Mouse (Mus musculus) layer of hippocampus, postnatal 10 days (tissue): ENCODE measurements around the gene Dtl. TPM values are rescaled to one million over a fixed set of nuclear protein-coding genes. Genes with fewer than 3 reads are reported as not detected.
A peak's percentile ranks its signal among the peaks of the same experiment; 100 is the strongest.

Source experiments
- DNase-seq, 2 experiments: peaks; one replicate each; pipeline ENCODE4 v3.0.0; 2021; ENCODE audit warnings: low spot score in 2 of 2
- total RNA-seq, 2 experiments: library from RNA; stranded (reverse); gene quantifications; 2 replicates each; pipeline ENCODE4 v1.2.3; 2021

Gene Dtl
- total RNA-seq, 2 experiments from 2014 or later = 2.1 to 3.0 TPM

DNA sequence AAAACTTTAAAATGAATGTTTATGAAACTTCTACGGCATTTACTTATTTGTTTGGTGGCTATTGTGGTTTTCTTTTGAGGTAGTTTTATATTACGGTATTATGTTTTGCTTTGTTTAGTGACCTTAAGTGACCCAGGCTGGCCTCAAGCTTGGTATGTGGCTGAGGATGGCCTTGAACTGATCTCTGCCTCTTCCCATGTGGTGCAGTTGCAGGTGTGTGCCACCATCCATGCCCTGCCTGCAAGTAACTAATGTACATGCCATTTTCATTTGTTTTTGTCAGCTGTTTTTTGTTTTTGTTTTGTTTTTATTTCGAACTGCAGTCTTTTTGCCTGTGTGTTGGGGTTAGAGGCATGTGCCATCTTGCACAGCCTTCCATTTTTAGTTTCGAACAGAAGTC is 6.3 kb upstream of the Dtl start:
- DNase-seq = no peak

DNA sequence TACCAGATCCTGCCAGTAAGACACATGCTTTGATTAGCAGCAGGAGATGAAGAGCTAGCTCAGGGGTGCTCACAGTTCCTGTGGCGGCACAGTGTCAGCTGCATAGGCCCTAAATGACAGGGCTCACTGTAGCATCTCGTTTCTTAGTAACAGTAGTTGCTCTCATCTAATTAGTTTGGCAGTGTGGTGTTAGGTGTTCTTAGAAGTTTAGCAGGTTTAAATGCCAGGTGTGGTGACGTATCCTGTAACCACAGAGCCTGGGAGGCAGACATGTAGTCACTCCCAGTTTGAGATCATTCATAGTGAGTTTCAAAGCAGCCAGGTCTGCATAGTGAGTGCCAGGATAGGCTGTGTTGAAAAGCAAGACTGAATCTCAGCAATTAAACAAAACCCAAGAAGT is 4.2 kb upstream of the Dtl start:
- DNase-seq = no peak

DNA sequence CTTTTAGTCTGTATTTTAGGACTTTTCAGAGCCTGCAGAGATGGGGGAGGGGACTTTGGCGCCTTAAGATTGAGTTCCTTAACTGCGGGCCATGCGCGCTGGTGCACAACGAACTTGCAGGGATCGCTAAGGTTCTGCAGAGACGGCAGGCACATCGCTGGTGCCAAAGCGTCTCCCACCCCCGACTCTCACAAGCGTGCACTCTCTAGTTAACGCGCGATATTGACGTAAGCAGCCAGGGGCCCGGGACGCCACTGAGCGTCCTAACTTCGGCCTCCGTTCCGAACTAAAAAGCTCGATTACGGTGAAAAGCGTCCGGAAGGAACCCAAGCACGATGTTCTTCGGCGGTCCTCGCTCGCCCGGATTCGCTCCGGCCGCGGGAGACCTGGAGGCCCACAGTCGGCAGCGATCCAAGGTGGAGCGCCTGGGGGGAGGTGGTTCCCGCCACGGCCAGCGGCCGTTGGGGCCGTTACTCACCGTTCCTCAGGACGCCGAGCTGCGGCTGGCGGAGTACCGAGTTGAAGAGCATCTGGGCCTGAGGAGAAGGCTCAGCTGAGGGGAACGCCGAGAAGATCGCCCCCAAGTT is 380 bp downstream of the Dtl start:
- no peak for DNase-seq

DNA sequence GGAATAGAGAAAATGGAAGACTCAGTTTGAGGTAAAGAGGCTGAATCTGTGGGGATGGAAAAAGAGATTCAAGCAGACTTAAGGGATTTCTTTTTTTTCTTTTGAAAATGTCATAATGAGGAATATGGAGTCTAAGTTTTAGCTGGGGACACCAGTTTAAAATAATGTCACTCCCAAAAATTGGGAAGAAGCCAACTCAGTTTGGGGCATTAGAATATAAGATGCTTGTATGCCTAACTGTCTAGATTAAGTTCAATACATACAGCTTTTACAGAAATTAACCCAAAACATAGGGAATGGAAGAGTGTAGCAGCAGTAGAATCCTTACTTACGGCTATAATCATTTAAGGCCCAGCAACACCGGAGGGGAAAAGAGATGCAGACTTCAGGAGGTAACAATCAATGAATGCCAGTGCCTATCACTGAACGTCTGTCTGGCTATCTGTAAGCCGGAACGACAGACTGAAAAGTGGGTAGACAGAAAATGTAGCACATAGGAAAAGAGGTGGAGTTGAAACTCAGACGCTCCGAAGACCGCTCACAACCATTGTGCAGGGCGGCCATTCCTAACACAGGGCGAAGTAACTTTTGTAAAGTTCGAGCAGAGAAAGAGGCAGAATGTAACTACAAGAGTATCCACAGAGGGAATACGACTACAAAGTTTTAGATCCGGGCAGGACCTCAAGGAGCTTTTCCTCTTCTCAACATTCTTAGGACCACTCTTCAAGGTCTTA is 1.3 kb downstream of the Dtl start:
- DNase-seq = no peak

DNA sequence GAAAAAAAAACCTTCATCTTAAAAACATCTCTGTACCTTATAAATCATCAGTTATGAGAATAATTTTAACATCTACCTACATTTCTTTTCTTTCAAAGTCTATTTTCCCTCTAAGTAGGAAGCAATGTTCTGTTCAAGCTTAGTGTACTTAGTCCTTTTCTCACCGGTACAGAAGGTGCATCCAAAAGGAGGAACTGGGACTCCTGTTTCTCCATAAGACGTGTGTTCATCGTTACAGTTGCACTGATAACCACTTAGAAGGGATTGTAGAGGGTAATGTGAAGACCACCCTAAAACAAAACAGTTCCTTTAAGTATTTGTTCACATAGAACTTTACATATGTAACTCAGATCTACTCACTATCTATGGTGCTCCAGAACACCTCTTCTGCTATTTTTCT is 4.9 kb downstream of the Dtl start:
- DNase-seq = no peak

DNA sequence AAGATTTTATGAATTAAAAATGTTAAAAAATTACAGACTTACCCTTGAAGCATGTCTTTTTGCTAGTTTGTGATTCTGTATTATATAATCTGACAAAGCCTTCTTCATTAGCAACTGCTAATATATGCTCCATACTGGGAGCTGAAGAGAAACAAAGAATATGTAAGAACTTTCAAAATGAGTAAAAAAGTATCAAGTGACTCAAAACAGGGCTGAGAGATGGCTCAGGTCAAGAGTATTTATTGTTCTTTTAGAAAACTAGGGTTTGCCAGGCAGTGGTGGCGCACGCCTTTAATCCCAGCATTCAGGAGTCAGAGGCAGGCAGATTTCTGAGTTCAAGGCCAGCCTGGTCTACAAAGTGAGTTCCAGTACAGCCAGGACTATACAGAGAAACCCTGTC is 5.7 kb downstream of the Dtl start:
- no peak for DNase-seq

DNA sequence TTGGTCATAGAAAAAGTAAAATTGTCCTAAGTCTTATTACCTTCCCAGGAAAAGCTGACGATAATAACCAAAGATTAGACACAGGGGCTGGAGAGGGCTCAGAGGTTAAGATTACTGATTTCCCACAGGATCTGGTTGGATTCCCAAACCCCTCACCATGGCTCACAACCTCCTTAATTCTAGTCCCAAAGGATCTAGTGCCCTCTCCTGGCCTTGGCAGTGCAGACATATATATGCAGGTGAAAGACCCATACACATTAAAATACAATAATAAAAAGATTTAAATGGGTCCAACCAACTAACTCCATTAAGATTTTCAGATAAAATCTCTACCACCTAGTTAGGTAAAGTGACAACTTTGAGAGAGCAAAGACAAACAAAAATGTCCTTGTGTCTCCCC is 7.5 kb downstream of the Dtl start:
- no peak for DNase-seq

DNA sequence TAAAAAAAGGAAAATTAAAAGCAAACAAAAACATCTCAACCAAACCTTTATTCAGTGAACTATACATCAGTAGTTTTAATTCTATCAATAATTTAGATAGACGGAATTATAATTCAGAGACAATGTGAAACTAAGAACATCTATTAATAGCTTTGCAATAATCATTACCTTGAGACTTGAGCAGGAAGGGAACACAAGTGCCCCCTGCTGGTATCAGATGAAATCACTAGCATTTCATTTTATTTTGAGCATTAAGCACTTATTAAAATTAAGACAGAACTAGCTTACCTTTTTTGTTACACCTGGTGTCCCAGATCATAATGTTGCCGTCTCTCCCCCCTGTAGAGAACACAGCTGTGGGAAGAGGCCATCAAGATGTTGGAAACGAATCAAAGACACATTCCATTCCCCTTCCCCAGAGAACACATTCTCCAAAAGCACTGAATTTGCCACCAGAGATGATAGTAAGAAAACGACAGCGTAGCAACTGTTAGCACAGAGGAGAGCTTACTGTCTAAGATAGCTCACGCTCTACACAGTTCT is 12.4 kb downstream of the Dtl start:
- peak; percentile 22 to 44 for DNase-seq

DNA sequence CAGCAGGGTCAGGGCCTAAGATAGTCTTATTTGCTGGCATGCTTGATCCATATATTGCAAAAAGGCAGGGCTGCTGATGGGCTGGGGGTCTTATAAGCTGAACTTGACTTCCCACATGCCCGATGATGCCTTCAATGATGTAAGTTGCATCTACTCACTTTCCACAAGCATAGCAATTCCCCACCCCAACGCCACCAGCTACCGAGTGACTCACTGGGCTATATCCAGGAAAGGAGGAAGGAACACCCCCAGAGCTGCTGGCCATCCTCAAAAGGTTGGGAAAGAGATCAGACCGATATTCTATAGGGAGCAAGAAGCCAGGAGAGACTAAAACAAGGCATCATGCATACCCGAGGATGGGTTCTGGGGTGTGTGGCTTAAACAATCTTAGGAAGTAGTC is 15.6 kb downstream of the Dtl start:
- no peak for DNase-seq

DNA sequence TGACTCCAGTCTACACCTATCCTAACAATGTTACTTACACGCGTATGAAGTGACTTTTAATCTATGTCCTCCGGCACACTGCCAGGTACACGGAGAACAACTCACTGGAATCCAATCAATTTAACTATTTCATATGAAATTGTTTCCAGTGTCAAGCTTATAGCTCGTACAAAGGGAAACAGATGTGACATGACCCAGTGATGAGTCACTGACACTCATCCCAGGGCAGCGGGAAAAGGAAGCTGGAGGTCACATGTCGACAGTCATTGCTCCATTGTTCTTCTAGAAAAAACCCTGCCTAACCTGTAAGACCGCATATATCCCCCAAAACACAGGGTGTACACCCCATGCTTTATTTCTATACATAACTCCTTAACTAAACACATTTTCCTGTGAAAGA is 18.2 kb downstream of the Dtl start:
- no peak for DNase-seq

DNA sequence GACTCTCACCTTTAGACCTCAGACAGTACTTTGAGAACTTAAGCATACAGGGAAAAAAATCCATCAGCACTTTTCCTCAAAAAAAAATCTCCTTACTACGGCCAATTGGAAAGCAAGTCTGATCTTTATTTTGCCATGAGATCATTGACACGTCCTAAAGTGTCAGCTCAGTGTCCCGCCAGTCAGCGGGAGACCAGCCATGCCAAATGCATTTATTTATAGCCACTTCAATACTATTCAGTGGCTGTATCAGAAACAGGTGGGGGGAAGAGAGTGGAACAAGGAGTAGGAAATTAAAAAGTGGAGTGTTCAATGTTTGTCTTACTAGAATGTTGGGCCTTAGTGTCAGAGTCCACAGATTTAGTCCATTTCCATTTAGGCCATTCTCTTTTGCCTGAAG is 24.6 kb downstream of the Dtl start:
- DNase-seq = no peak

DNA sequence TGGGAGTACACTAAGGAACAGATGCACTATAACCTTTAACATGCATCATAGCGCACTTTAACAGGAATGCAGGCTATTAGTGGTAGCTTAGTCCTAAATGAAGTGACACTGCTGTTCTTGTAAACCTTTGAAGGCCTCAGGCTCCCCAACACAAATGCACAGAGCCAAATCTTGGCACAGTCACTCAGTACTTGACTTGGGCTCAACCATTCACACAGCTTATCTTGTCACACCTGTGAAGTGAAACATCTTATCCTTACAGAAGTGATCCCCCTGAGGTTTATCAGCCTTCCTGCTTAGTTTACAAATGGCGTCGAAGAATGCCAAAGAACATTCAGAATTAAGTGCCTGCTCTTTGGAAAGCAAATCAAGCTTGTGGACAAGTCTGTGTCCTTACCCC is 31.6 kb downstream of the Dtl start:
- no peak for DNase-seq

DNA sequence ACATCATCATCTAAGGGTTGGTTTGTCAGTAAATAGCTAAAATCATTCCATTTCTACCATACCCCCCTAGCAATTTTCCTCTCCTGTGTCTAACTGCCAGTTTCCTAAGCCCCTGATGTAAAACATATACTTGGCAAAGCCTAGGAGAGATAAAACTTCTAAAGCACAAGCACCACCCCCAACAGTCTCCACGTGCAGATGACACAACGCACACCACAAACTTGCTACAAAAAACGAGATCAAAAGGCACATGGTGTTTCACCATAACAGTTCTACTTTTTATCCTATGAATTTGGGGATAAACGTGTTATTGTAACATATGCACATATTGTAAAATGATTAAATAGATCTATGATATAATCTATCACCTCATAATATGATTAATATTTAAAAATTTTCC is 33.7 kb downstream of the Dtl start:
- DNase-seq = no peak

DNA sequence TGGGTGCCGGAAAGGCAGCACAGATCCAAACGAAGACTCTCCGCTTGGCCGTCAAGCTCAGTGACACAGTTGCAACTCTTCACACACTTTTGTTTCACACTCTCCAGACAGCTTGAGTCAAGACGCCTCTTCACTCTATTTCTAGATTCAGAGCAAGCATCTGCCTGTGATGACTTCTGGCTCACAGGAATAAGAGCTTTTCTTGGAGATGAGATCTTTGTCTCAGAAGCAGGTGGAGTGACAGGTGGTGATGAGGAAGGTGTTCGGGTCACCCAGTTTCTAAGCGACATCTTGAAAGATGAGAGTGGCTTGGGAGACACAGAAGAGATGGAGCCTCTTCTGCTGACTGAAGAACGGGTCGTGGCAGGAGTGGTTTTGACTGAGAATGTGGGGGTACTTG is 34.3 kb downstream of the Dtl start:
- DNase-seq = no peak

DNA sequence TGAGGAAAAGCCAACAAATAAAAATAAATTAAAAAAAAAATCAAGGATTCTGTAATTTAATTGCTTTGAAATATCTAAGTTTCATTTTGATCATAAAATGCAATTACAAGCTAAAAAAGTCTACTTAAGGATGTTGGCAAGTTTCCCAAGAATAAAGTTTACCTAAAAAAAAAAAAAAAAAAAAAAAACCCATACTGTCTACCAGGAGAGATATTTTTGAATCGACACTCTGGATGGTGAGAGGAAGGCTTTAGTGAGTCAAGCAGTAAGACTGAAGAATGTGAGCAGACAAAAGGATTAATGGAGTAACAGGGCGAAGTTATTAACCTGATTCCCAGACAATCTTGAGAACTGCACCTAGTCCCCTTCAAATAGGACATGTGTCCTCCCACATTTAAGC is 35.0 kb downstream of the Dtl start:
- DNase-seq = no peak

DNA sequence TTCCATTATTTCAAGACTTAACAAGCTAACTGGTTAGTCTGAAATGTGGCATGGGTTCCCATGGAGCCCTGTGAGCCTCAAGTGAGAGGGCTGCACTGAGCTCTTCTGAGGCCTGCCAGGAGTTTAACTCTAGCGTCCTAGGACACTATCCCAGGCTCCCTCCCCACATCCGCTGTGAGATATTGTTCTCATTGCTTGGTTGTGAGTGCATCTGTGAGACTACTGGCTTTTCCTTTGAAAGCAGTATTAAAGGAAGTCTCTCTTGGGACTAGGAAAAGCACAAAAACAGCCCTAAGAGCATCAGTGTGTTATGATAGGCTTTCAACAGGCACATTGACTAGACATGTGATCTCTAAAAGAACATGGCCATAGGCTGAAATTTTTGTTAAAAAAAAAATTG is 40.4 kb downstream of the Dtl start:
- no peak for DNase-seq

DNA sequence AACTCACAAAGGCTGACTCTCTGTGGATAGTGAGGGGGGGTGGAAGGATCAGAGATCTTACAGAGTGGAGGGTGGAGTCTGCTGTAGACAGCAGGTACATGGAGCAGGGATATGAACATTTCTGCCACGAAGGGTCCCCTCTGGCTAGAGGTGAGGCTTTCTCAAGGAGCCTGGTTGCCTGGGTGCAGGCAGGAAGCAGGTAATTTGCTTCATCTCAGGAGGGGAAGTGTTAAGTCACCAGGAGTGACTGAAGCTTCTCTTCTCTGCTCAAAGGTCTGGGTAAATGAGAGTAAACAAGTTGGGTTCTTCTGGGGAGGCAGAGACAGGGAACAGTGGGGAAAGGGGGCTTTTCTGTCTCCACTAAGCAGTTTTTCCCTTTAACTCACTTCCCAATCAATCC is 44.3 kb downstream of the Dtl start:
- no peak for DNase-seq

DNA sequence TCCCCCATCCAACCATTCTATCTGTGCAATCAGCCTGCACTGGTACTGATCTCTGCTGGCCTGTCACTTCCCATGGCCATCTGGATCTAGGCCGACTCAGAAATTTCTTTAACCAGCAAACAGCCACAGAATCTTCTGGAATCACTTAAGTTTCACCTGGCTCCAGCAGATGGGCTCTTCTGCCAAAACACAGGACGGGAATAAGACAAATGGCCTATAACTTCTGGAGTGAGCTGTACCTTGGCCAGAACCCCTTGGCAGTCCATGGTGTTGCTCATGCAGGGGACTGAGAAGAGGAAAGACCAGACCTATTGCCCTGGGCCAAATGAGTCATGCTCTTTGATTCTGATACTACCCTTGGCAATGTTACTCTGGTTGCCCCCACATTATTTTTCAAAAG is 45.9 kb downstream of the Dtl start:
- DNase-seq = no peak

DNA sequence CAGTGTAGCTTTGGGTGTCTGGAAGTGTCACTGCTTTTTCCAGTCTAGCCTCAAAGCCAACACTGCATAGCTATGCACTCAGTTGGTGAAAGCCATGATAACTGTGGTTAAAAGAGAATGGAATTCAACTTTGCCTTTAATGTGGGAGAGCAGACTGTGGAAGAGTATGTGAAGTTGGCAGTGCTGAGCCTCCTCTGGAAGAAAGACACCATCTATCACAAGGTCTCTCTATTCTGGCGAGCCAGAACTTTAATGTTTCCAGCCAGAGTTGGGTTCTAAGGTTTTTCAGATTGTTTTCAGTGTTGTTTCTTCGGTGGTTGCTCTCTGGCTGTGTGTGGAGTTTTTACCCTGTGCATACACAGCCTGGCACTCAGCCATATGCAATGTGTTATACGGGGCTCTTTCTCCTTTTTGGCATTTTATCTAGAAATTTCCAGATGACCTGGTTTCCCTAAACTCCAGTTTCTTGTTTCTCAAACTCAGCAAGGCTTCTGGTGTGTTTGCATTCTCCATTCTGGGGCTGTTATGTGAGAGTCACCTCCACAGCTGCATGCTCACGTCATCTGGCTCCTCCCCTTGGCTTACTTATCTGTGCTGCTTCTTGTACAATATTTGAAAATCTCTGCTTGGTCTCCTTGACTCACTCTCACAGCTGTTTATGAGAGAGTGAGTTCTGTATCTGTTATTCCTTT is 47.3 kb downstream of the Dtl start:
- peak; percentile 12 to 20 for DNase-seq

DNA sequence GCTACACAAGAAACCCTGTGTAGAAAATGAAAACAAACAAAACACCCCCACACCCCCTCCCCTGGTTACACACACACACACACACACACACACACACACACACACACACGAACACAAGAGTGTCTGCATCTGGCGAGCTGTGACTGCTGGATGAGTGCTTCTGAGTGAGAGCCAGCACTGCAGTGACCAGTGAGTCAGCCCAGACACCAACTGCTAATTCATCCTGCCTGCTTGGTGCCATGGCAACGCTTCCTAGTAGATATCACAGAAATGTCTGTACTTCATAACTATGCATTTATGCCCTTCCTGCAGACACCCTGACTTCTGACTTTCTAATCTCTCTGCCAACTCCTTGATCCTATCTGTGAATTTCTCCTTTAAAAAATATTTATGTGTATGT is 48.3 kb downstream of the Dtl start:
- DNase-seq = no peak

DNA sequence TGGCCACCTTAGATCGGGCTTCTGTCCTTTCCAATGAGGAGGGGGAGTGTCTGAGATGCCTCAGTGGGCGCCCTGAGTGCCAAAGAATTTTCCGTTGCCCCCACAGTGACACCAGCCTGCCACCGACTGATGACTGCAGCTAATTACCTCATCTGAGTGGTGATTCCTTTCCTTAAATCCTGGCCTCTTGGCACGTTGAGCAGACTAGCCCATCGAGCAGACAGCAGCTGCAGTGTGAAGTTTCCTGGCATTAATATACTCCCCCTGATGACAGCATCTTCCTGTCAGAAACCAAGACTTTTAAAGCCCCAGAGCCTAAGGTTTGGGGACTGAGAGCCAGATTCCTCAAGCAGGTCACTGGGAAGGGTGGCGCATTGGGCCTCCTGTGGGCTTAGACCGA is 53.9 kb downstream of the Dtl start:
- no peak for DNase-seq

DNA sequence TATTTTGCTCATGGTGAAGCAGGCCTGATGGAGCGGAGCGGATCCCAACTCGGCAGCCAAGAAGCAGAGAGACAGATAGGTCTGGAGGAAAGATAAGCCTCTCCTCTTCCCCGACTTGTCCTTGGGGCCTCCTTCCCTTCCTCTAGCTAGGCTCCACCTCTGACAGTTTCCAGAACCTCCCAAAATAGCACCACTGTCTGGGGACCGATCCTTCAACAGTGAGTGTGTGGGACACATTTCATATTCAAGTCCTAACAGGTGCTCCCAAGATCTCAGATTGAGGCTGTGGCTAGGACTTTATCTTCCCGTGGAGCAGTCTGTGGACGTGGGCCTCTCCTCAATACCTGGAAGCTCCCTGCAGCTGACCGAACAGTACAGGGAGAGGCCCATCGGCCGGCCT is 54.7 kb downstream of the Dtl start:
- no peak for DNase-seq

DNA sequence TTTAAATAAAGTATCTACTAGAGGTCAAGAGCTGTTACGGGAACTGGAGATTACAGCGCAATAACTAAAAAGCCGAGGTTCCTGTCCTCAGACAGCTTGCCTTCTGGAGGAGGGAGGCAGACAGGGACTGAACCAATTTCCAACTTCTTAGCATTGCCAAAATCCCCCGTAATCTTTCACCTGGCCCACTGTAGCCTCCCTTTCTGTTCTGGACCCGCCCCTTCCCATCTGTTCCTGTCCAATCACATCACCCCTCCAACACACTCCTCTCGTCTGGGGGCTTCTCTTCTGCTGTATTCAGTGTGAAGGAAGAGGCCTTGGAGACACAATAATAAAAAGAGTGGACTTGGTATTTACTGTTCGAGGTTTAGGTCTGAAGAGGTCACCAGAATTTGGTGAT is 55.1 kb downstream of the Dtl start:
- DNase-seq = no peak
